14 mouse cellular contexts compared by ENCODE assay signal in the genomic region with DNA sequence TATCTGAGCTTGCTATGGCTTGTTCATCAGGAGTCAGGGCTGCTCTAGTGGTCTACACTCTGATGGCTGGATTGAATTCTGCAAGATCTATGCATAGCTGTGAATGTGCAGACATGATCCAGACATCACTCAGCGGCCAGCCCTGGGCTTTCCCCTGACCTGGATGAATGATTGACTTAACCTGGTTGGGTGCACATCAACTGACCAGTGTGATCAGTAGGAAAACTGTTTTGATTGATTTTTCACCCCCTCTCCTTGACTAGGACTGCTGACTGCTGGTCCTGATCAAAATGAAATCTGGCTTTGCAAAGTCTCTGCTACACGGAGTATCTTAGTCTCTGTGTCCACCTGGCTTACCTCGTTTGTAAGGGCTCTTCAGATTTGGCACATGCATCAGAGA.
"Had no signal": no experiment of that assay in that cellular context is flagged by ENCODE, and none has a peak within 500 bp of the region (broad histone marks: within the 10 kb centered on the region; RNA-seq: fewer than 3 reads in every experiment).

No protein-coding gene starts in this region.

- H3K4me2 ChIP-seq: intestine, embryonic 15.5 days; midbrain, embryonic 11.5 days had no signal

- H3K9ac ChIP-seq: intestine, embryonic 15.5 days; liver, embryonic 14.5 days had no signal

- H3K27ac ChIP-seq: intestine, embryonic 15.5 days; kidney, postnatal 0 days; layer of hippocampus, adult 2 months; left cerebral cortex, adult 2 months; liver, embryonic 14.5 days had no signal

- H3K9me3 ChIP-seq: intestine, embryonic 15.5 days had no signal

- DNase-seq: layer of hippocampus, postnatal 36 days; lung, adult 2 months; lung, postnatal 14 days; lung, postnatal 4 days; midbrain, embryonic 14.5 days; thymus, adult 18-20 months; thymus, postnatal 36 days had no signal

- H3K27me3 ChIP-seq: intestine, embryonic 15.5 days had no signal

- ATAC-seq: hindbrain, embryonic 16.5 days; intestine, embryonic 15.5 days had no signal

- H3K4me3 ChIP-seq: intestine, embryonic 15.5 days; layer of hippocampus, adult 2 months; left cerebral cortex, adult 2 months had no signal

- H3K36me3 ChIP-seq: intestine, embryonic 15.5 days had no signal

- H3K4me1 ChIP-seq: intestine, embryonic 15.5 days had no signal
